Mouse (Mus musculus) forebrain, embryonic 15.5 days (tissue): ENCODE measurements at regions not wholly inside any gene's neighbourhood (a gene's known extent, or its start where the extent isn't known, plus 50 kb on each side); places are given as distances from the start of the nearest gene placed in this dataset.

ENCODE experiments used
- ATAC-seq: fragments of 200-750 bp; cut with Nextera tagmentation; replicated peaks from 2 replicates; pipeline ENCODE4 v1.8.0; 2017; ENCODE audit warnings: mild to moderate bottlenecking, moderate TSS enrichment, moderate library complexity
- H3K27ac ChIP-seq: fragments of 300-500 bp; sonication (generic); replicated peaks from 2 replicates; pipeline ENCODE4 v1.5.1; 2015; ENCODE audit warnings: mild to moderate bottlenecking, inconsistent platforms
- H3K27me3 ChIP-seq: fragments of 300-500 bp; sonication (generic); 2 replicates; pipeline ENCODE4 v1.6.1; 2015; ENCODE audit warnings: inconsistent platforms
- H3K36me3 ChIP-seq: fragments of 300-500 bp; sonication (generic); 2 replicates; pipeline ENCODE4 v1.6.1; 2015; ENCODE audit warnings: mild to moderate bottlenecking, inconsistent platforms
- H3K4me1 ChIP-seq: fragments of 300-500 bp; sonication (generic); 2 replicates; pipeline ENCODE4 v1.6.1; 2015; ENCODE audit warnings: inconsistent platforms
- H3K4me2 ChIP-seq: fragments of 300-500 bp; sonication (generic); replicated peaks from 2 replicates; pipeline ENCODE4 v1.6.1; 2015; ENCODE audit warnings: mild to moderate bottlenecking, inconsistent platforms
- H3K4me3 ChIP-seq: fragments of 300-500 bp; sonication (generic); 2 replicates; pipeline ENCODE4 v1.5.1; 2015; ENCODE audit warnings: mild to moderate bottlenecking, inconsistent platforms
- H3K9ac ChIP-seq: fragments of 300-500 bp; sonication (generic); replicated peaks from 2 replicates; pipeline ENCODE4 v1.6.1; 2015; ENCODE audit warnings: mild to moderate bottlenecking, inconsistent platforms
- H3K9me3 ChIP-seq: fragments of 300-500 bp; sonication (generic); 2 replicates; pipeline ENCODE4 v1.6.1; 2016; ENCODE audit warnings: inconsistent platforms
- WGBS: fragments of 180-500 bp; shearing (Covaris S2); methylation state at CpG from one replicate; pipeline ENCODE4 v1.1.7; 2015; ENCODE audit warnings: mixed read lengths; 5-methylcytosine and 5-hydroxymethylcytosine counted together

GRCm38 (mm10) chr16:78490245-78490644, 86.3 kb downstream of the D16Ertd472e start:
- Histone ChIP-seq H3K27me3 (no peaks in the 10 kb centered on the region), H3K4me2 (peak overlapping the region; percentile 40), H3K9ac (no peak overlapping the region), H3K9me3 (no peaks in the 10 kb centered on the region), H3K4me1 (peaks cover 11% of the 10 kb centered on the region), H3K27ac (no peak overlapping the region), H3K36me3 (no peaks in the 10 kb centered on the region), H3K4me3 (peak overlapping the region; percentile 22)
- WGBS, result 4% methylated on average over 12 of the region's 12 CpGs
- no peak for ATAC-seq

- no peaks in the 10 kb centered on the region for H3K9me3 ChIP-seq
- no peak for ATAC-seq
Observed at GRCm38 (mm10) chr16:78489604-78490003, 86.9 kb downstream of the D16Ertd472e start.

GRCm38 (mm10) chr16:78486531-78486930, 90.0 kb downstream of the D16Ertd472e start:
- H3K27ac ChIP-seq, result no peak overlapping the region
- no peak for ATAC-seq

More at GRCm38 (mm10) chr16:78489604-78490003, 86.9 kb downstream of the D16Ertd472e start:
- 47% methylated on average over 4 of the region's 4 CpGs for WGBS
- Histone ChIP-seq H3K27me3 (no peaks in the 10 kb centered on the region), H3K27ac (no peak overlapping the region), H3K36me3 (no peaks in the 10 kb centered on the region), H3K4me1 (peaks cover 11% of the 10 kb centered on the region), H3K4me3 (no peak overlapping the region), H3K4me2 (no peak overlapping the region), H3K9ac (no peak overlapping the region)

GRCm38 (mm10) chr16:78484319-78484718, 92.2 kb downstream of the D16Ertd472e start:
- Histone ChIP-seq H3K36me3 (no peaks in the 10 kb centered on the region), H3K4me1 (no peaks in the 10 kb centered on the region), H3K9ac (no peak overlapping the region), H3K27me3 (no peaks in the 10 kb centered on the region), H3K4me3 (no peak overlapping the region), H3K27ac (no peak overlapping the region), H3K4me2 (no peak overlapping the region), H3K9me3 (no peaks in the 10 kb centered on the region)
- ATAC-seq, result no peak
- WGBS, result 87% methylated on average over 4 of the region's 4 CpGs

More at GRCm38 (mm10) chr16:78486531-78486930, 90.0 kb downstream of the D16Ertd472e start:
- Histone ChIP-seq H3K36me3 (no peaks in the 10 kb centered on the region), H3K4me2 (no peak overlapping the region), H3K4me3 (no peak overlapping the region), H3K27me3 (no peaks in the 10 kb centered on the region), H3K9me3 (no peaks in the 10 kb centered on the region), H3K9ac (no peak overlapping the region), H3K4me1 (peaks cover 11% of the 10 kb centered on the region)
- WGBS, result 78% methylated on average over 6 of the region's 6 CpGs

- H3K4me3 ChIP-seq, result no peak overlapping the region
- no peaks in the 10 kb centered on the region for H3K4me1 ChIP-seq
- ATAC-seq, result no peak
- no peak overlapping the region for H3K27ac ChIP-seq
- no peaks in the 10 kb centered on the region for H3K36me3 ChIP-seq
- H3K9me3 ChIP-seq, result no peaks in the 10 kb centered on the region
- H3K9ac ChIP-seq, result no peak overlapping the region
- no peaks in the 10 kb centered on the region for H3K27me3 ChIP-seq
- 94% methylated on average over 6 of the region's 6 CpGs for WGBS
- no peak overlapping the region for H3K4me2 ChIP-seq
Observed at GRCm38 (mm10) chr16:78481571-78481970, 94.9 kb downstream of the D16Ertd472e start.

GRCm38 (mm10) chr16:78481065-78481464, 95.4 kb downstream of the D16Ertd472e start:
- no peaks in the 10 kb centered on the region for H3K36me3 ChIP-seq
- H3K9ac ChIP-seq, result no peak overlapping the region
- no peak for ATAC-seq
- H3K27ac ChIP-seq, result no peak overlapping the region
- WGBS, result 60% methylated on average over 5 of the region's 5 CpGs
- no peaks in the 10 kb centered on the region for H3K9me3 ChIP-seq
- no peak overlapping the region for H3K4me2 ChIP-seq
- no peaks in the 10 kb centered on the region for H3K4me1 ChIP-seq
- no peaks in the 10 kb centered on the region for H3K27me3 ChIP-seq
- H3K4me3 ChIP-seq, result no peak overlapping the region

- no peak overlapping the region for H3K27ac ChIP-seq
- no peaks in the 10 kb centered on the region for H3K9me3 ChIP-seq
- no peaks in the 10 kb centered on the region for H3K36me3 ChIP-seq
- H3K4me2 ChIP-seq, result no peak overlapping the region
- H3K4me1 ChIP-seq, result no peaks in the 10 kb centered on the region
- ATAC-seq, result no peak
- no peak overlapping the region for H3K9ac ChIP-seq
- no peak overlapping the region for H3K4me3 ChIP-seq
- no peaks in the 10 kb centered on the region for H3K27me3 ChIP-seq
- 97% methylated on average over 10 of the region's 10 CpGs for WGBS
Observed at GRCm38 (mm10) chr16:78480261-78480660, 96.2 kb downstream of the D16Ertd472e start.

GRCm38 (mm10) chr16:78473456-78473855, 96.5 kb upstream of the Btg3 start:
- no peaks in the 10 kb centered on the region for H3K36me3 ChIP-seq
- H3K9ac ChIP-seq, result no peak overlapping the region
- H3K27ac ChIP-seq, result no peak overlapping the region
- 73% methylated on average over 7 of the region's 7 CpGs for WGBS
- peak; percentile 51; the same call in 1 of the 2 replicates for ATAC-seq
- H3K4me3 ChIP-seq, result no peak overlapping the region
- no peaks in the 10 kb centered on the region for H3K9me3 ChIP-seq
- no peaks in the 10 kb centered on the region for H3K4me1 ChIP-seq
- no peak overlapping the region for H3K4me2 ChIP-seq
- no peaks in the 10 kb centered on the region for H3K27me3 ChIP-seq

GRCm38 (mm10) chr16:78459996-78460395, 83.0 kb upstream of the Btg3 start:
- Histone ChIP-seq H3K4me3 (no peak overlapping the region), H3K27me3 (no peaks in the 10 kb centered on the region), H3K9me3 (no peaks in the 10 kb centered on the region), H3K27ac (no peak overlapping the region), H3K36me3 (no peaks in the 10 kb centered on the region), H3K9ac (no peak overlapping the region), H3K4me1 (no peaks in the 10 kb centered on the region), H3K4me2 (no peak overlapping the region)
- no peak for ATAC-seq
- 85% methylated on average over 8 of the region's 8 CpGs for WGBS

GRCm38 (mm10) chr16:78457731-78458151, 80.7 kb upstream of the Btg3 start:
- ATAC-seq, result peak; percentile 91
- Histone ChIP-seq H3K27me3 (no peaks in the 10 kb centered on the region), H3K27ac (0 out of 2 replicates have a peak overlapping the region, but pooled peaks have one; percentile 9), H3K4me3 (no peak overlapping the region), H3K36me3 (no peaks in the 10 kb centered on the region), H3K4me2 (no peak overlapping the region), H3K9me3 (no peaks in the 10 kb centered on the region), H3K9ac (no peak overlapping the region), H3K4me1 (no peaks in the 10 kb centered on the region)
- 12% methylated on average over 8 of the region's 8 CpGs for WGBS

GRCm38 (mm10) chr16:78456345-78456744, 79.4 kb upstream of the Btg3 start:
- no peaks in the 10 kb centered on the region for H3K27me3 ChIP-seq
- H3K4me1 ChIP-seq, result no peaks in the 10 kb centered on the region
- no peak for ATAC-seq
- H3K4me3 ChIP-seq, result no peak overlapping the region
- H3K36me3 ChIP-seq, result no peaks in the 10 kb centered on the region
- no peak overlapping the region for H3K4me2 ChIP-seq
- no peak overlapping the region for H3K27ac ChIP-seq
- H3K9ac ChIP-seq, result no peak overlapping the region
- no peaks in the 10 kb centered on the region for H3K9me3 ChIP-seq
- WGBS, result 49% methylated on average over 10 of the region's 10 CpGs

GRCm38 (mm10) chr16:78454509-78454908, 77.5 kb upstream of the Btg3 start:
- Histone ChIP-seq H3K4me3 (no peak overlapping the region), H3K9ac (no peak overlapping the region), H3K27me3 (no peaks in the 10 kb centered on the region), H3K4me2 (no peak overlapping the region), H3K4me1 (no peaks in the 10 kb centered on the region), H3K9me3 (no peaks in the 10 kb centered on the region), H3K27ac (no peak overlapping the region), H3K36me3 (no peaks in the 10 kb centered on the region)
- whole genome bisulfite sequencing, result 84% methylated on average over 9 of the region's 9 CpGs
- ATAC-seq, result no peak

- Histone ChIP-seq H3K9me3 (no peaks in the 10 kb centered on the region), H3K4me1 (no peaks in the 10 kb centered on the region), H3K36me3 (no peaks in the 10 kb centered on the region), H3K27me3 (no peaks in the 10 kb centered on the region), H3K27ac (no peak overlapping the region), H3K9ac (no peak overlapping the region), H3K4me3 (no peak overlapping the region), H3K4me2 (no peak overlapping the region)
- 4% methylated on average over 10 of the region's 10 CpGs for WGBS
- 0 out of 2 replicates have a peak, but pooled peaks have one; percentile 59 for ATAC-seq
Observed at GRCm38 (mm10) chr16:78452303-78452702, 75.3 kb upstream of the Btg3 start.
